Mouse (Mus musculus) stomach, postnatal 0 days (tissue): ENCODE results near the gene Rnf213.

ENCODE experiments used
- CTCF ChIP-seq: IDR thresholded peaks from 2 replicates; pipeline ENCODE4 v1.5.1; 2016; ENCODE audit warnings: antibody characterized with exemption, low read depth, mild to moderate bottlenecking, moderate library complexity
- EP300 ChIP-seq: optimal IDR thresholded peaks from 2 replicates; pipeline ENCODE3; 2016; ENCODE audit warnings: antibody characterized with exemption

- peak; percentile 70 for TF ChIP-seq CTCF
- TF ChIP-seq EP300, result no peak
These were observed 3.0 kb upstream of the Rnf213 start for GRCm38 (mm10) chr11:119389851-119390270.
